Mouse (Mus musculus): ENCODE measurements around the gene Gm10718. TPM values are rescaled to one million over a fixed set of nuclear protein-coding genes. Genes with fewer than 3 reads are reported as not detected.
"Not testable (repeated sequence)": the region's sequence is repeated elsewhere in the genome, so short reads cannot be mapped to it uniquely, and the experiment has no call there.

The Gm10718 gene
- total and polyA plus RNA-seq, 3 experiments = 0.47 TPM; not detected in 2

DNA sequence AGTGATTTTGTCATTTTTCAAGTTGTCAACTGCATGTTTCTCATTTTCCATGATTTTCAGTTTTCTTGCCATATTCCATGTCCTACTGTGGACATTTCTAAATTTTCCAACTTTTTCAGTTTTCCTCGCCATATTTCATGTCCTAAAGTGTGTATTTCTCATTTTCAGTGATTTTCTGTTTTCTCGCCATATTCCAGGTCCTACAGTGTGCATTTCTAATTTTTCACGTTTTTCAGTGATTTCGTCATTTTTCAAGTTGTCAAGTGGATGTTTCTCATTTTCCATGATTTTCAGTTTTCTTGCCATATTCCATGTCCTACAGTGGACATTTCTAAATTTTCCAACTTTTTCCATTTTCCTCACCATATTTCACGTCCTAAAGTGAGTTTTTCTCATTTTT lies 17.2 kb upstream of the Gm10718 start:
- DNase-seq (ENCODE audit: extremely low read depth); H3K4me2 ChIP-seq (ENCODE audit: insufficient read depth, low read depth, poor library complexity, severe bottlenecking); dilution Hi-C loops (cut with MboI; ENCODE audit: extremely low pct_ligation_motif_present, extremely low pct_unique_long_range_greater_than_20kb, low sequenced_read_pairs); H3K27me3 ChIP-seq (replicated peaks); in situ Hi-C loops (cut with MboI; ENCODE audit: low pct_ligation_motif_present, low pct_unique_long_range_greater_than_20kb, low sequenced_read_pairs); H3K79me2 ChIP-seq (replicated peaks; ENCODE audit: control insufficient read depth, extremely low read depth, insufficient read depth, poor library complexity, severe bottlenecking); H3K9ac ChIP-seq (ENCODE audit: insufficient read depth, low read depth); H3K9me3 ChIP-seq (replicated peaks; ENCODE audit: low read length); H3K27ac ChIP-seq (ENCODE audit: insufficient read depth, low read depth); H3K36me3 ChIP-seq (replicated peaks in 1 of 2; ENCODE audit: control insufficient read depth in 1 of 2, insufficient read depth in 1 of 2, low read length in 1 of 2); H3K4me3 ChIP-seq (replicated peaks in 1 of 3; ENCODE audit: low read depth in 2 of 3, low read length in 2 of 3, poor library complexity in 1 of 3); H3K4me1 ChIP-seq (ENCODE audit: control insufficient read depth in 1 of 2, insufficient read depth in 2 of 2): not testable (repeated sequence)

DNA sequence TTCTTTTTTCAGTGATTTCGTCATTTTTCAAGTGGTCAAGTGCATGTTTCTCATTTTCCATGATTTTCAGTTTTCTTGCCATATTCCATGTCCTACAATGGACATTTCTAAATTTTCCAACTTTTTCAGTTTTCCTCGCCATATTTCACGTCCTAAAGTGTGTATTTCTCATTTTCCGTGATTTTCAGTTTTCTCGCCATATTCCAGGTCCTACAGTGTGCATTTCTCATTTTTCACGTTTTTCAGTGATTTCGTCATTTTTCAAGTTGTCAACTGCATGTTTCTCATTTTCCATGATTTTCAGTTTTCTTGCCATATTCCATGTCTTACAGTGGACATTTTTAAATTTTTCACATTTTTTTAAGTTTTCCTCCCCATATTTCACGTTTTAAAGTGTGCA lies 16.7 kb upstream of the Gm10718 start:
- H3K27me3 ChIP-seq (replicated peaks); DNase-seq (ENCODE audit: extremely low read depth); H3K4me1 ChIP-seq (ENCODE audit: control insufficient read depth in 1 of 2, insufficient read depth in 2 of 2); H3K9ac ChIP-seq (ENCODE audit: insufficient read depth, low read depth); H3K4me2 ChIP-seq (ENCODE audit: insufficient read depth, low read depth, poor library complexity, severe bottlenecking); H3K36me3 ChIP-seq (replicated peaks in 1 of 2; ENCODE audit: control insufficient read depth in 1 of 2, insufficient read depth in 1 of 2, low read length in 1 of 2); H3K4me3 ChIP-seq (replicated peaks in 1 of 3; ENCODE audit: low read depth in 2 of 3, low read length in 2 of 3, poor library complexity in 1 of 3); dilution Hi-C loops (cut with MboI; ENCODE audit: extremely low pct_ligation_motif_present, extremely low pct_unique_long_range_greater_than_20kb, low sequenced_read_pairs); in situ Hi-C loops (cut with MboI; ENCODE audit: low pct_ligation_motif_present, low pct_unique_long_range_greater_than_20kb, low sequenced_read_pairs); H3K9me3 ChIP-seq (replicated peaks; ENCODE audit: low read length); H3K27ac ChIP-seq (ENCODE audit: insufficient read depth, low read depth); H3K79me2 ChIP-seq (replicated peaks; ENCODE audit: control insufficient read depth, extremely low read depth, insufficient read depth, poor library complexity, severe bottlenecking): not testable (repeated sequence)

GRCm38 (mm10) chr9:3007272-3007671 lies 16.1 kb upstream of the Gm10718 start:
- H3K79me2 ChIP-seq (replicated peaks; ENCODE audit: control insufficient read depth, extremely low read depth, insufficient read depth, poor library complexity, severe bottlenecking); H3K4me3 ChIP-seq (replicated peaks in 1 of 3; ENCODE audit: low read depth in 2 of 3, low read length in 2 of 3, poor library complexity in 1 of 3); H3K27me3 ChIP-seq (replicated peaks); H3K4me2 ChIP-seq (ENCODE audit: insufficient read depth, low read depth, poor library complexity, severe bottlenecking); in situ Hi-C loops (cut with MboI; ENCODE audit: low pct_ligation_motif_present, low pct_unique_long_range_greater_than_20kb, low sequenced_read_pairs); H3K4me1 ChIP-seq (ENCODE audit: control insufficient read depth in 1 of 2, insufficient read depth in 2 of 2); H3K9ac ChIP-seq (ENCODE audit: insufficient read depth, low read depth); DNase-seq (ENCODE audit: extremely low read depth); H3K9me3 ChIP-seq (replicated peaks; ENCODE audit: low read length); dilution Hi-C loops (cut with MboI; ENCODE audit: extremely low pct_ligation_motif_present, extremely low pct_unique_long_range_greater_than_20kb, low sequenced_read_pairs); H3K27ac ChIP-seq (ENCODE audit: insufficient read depth, low read depth); H3K36me3 ChIP-seq (replicated peaks in 1 of 2; ENCODE audit: control insufficient read depth in 1 of 2, insufficient read depth in 1 of 2, low read length in 1 of 2): not testable (repeated sequence)

DNA sequence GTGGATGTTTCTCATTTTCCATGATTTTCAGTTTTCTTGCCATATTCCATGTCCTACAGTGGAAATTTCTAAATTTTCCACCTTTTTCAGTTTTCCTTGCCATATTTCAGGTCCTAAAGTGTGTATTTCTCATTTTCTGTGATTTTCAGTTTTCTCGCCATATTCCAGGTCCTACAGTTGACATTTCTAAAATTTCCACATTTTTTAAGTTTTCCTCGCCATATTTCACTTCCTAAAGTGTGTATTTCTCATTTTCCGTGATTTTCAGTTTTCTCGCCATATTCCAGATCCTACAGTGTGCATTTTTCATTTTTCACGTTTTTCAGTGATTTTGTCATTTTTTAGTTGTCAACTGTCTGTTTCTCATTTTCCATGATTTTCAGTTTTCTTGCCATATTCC lies 14.0 kb upstream of the Gm10718 start:
- dilution Hi-C loops (cut with MboI; ENCODE audit: extremely low pct_ligation_motif_present, extremely low pct_unique_long_range_greater_than_20kb, low sequenced_read_pairs) = not testable (repeated sequence)

GRCm38 (mm10) chr9:3012054-3012621 lies 11.2 kb upstream of the Gm10718 start:
- H3K4me3 ChIP-seq (replicated peaks in 1 of 3; ENCODE audit: low read depth in 2 of 3, low read length in 2 of 3, poor library complexity in 1 of 3); H3K27ac ChIP-seq (ENCODE audit: insufficient read depth, low read depth); H3K36me3 ChIP-seq (replicated peaks in 1 of 2; ENCODE audit: control insufficient read depth in 1 of 2, insufficient read depth in 1 of 2, low read length in 1 of 2); in situ Hi-C loops (cut with MboI; ENCODE audit: low pct_ligation_motif_present, low pct_unique_long_range_greater_than_20kb, low sequenced_read_pairs); H3K27me3 ChIP-seq (replicated peaks); H3K9ac ChIP-seq (ENCODE audit: insufficient read depth, low read depth); H3K79me2 ChIP-seq (replicated peaks; ENCODE audit: control insufficient read depth, extremely low read depth, insufficient read depth, poor library complexity, severe bottlenecking); H3K4me2 ChIP-seq (ENCODE audit: insufficient read depth, low read depth, poor library complexity, severe bottlenecking); H3K9me3 ChIP-seq (replicated peaks; ENCODE audit: low read length); H3K4me1 ChIP-seq (ENCODE audit: control insufficient read depth in 1 of 2, insufficient read depth in 2 of 2); dilution Hi-C loops (cut with MboI; ENCODE audit: extremely low pct_ligation_motif_present, extremely low pct_unique_long_range_greater_than_20kb, low sequenced_read_pairs); DNase-seq (ENCODE audit: extremely low read depth): not testable (repeated sequence)

More for the DNA sequence above, 14.0 kb upstream of the Gm10718 start:
- H3K4me2 ChIP-seq (ENCODE audit: insufficient read depth, low read depth, poor library complexity, severe bottlenecking); DNase-seq (ENCODE audit: extremely low read depth); H3K4me1 ChIP-seq (ENCODE audit: control insufficient read depth in 1 of 2, insufficient read depth in 2 of 2); in situ Hi-C loops (cut with MboI; ENCODE audit: low pct_ligation_motif_present, low pct_unique_long_range_greater_than_20kb, low sequenced_read_pairs); H3K27me3 ChIP-seq (replicated peaks); H3K79me2 ChIP-seq (replicated peaks; ENCODE audit: control insufficient read depth, extremely low read depth, insufficient read depth, poor library complexity, severe bottlenecking); H3K4me3 ChIP-seq (replicated peaks in 1 of 3; ENCODE audit: low read depth in 2 of 3, low read length in 2 of 3, poor library complexity in 1 of 3); H3K9me3 ChIP-seq (replicated peaks; ENCODE audit: low read length); H3K27ac ChIP-seq (ENCODE audit: insufficient read depth, low read depth); H3K9ac ChIP-seq (ENCODE audit: insufficient read depth, low read depth); H3K36me3 ChIP-seq (replicated peaks in 1 of 2; ENCODE audit: control insufficient read depth in 1 of 2, insufficient read depth in 1 of 2, low read length in 1 of 2): not testable (repeated sequence)

DNA sequence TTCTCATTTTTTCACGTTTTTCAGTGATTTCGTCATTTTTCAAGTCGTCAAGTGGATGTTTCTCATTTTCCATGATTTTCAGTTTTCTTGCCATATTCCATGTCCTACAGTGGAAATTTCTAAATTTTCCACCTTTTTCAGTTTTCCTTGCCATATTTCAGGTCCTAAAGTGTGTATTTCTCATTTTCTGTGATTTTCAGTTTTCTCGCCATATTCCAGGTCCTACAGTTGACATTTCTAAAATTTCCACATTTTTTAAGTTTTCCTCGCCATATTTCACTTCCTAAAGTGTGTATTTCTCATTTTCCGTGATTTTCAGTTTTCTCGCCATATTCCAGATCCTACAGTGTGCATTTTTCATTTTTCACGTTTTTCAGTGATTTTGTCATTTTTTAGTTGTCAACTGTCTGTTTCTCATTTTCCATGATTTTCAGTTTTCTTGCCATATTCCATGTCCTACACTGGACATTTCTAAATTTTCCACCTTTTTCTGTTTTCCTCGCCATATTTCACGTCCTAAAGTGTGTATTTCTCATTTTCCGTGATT lies 10.5 kb upstream of the Gm10718 start, which contains the start of gene Gm10721:
Gene Gm10721, plus strand, starts transcription at position 408 of the 547 bp plus-strand sequence.
- H3K9ac ChIP-seq (ENCODE audit: insufficient read depth, low read depth); H3K4me2 ChIP-seq (ENCODE audit: insufficient read depth, low read depth, poor library complexity, severe bottlenecking); dilution Hi-C loops (cut with MboI; ENCODE audit: extremely low pct_ligation_motif_present, extremely low pct_unique_long_range_greater_than_20kb, low sequenced_read_pairs); DNase-seq (ENCODE audit: extremely low read depth); H3K36me3 ChIP-seq (replicated peaks in 1 of 2; ENCODE audit: control insufficient read depth in 1 of 2, insufficient read depth in 1 of 2, low read length in 1 of 2); H3K9me3 ChIP-seq (replicated peaks; ENCODE audit: low read length); in situ Hi-C loops (cut with MboI; ENCODE audit: low pct_ligation_motif_present, low pct_unique_long_range_greater_than_20kb, low sequenced_read_pairs); H3K79me2 ChIP-seq (replicated peaks; ENCODE audit: control insufficient read depth, extremely low read depth, insufficient read depth, poor library complexity, severe bottlenecking); H3K27me3 ChIP-seq (replicated peaks); H3K4me1 ChIP-seq (ENCODE audit: control insufficient read depth in 1 of 2, insufficient read depth in 2 of 2); H3K4me3 ChIP-seq (replicated peaks in 1 of 3; ENCODE audit: low read depth in 2 of 3, low read length in 2 of 3, poor library complexity in 1 of 3); H3K27ac ChIP-seq (ENCODE audit: insufficient read depth, low read depth): not testable (repeated sequence)

Data from CH12.LX (cell line).